Mouse (Mus musculus) spleen, adult 2 months (tissue): ENCODE results near the gene Atp6v1f.

Experiments
- CTCF ChIP-seq: fragments of 200-500 bp; IDR thresholded peaks from 2 replicates; pipeline ENCODE4 v1.5.1; 2011; ENCODE audit warnings: mild to moderate bottlenecking, inconsistent platforms; ENCODE audit not compliant: insufficient read depth, insufficient read length, insufficient replicate concordance; ENCODE audit errors: extremely low read depth
- POLR2A ChIP-seq: fragments of 200-500 bp; IDR thresholded peaks from 2 replicates; pipeline ENCODE4 v1.6.1; 2011; ENCODE audit warnings: low read depth, low read length, inconsistent platforms

DNA sequence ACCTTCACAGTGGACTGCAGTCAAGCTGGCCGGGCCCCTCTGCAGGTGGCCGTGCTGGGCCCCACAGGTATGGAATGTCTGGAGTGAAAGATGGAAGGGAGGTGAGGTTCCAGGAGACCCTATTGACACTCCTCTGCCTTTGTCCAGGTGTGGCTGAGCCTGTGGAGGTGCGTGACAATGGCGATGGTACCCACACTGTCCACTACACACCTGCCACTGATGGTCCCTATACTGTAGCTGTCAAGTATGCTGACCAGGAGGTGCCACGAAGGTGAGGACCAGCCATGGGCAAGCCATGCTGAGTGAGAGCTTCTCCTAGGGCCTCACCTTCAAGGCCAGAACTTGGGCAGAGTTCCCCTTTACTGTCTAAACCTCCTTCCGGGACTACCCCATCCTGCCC, 16.9 kb upstream of the Atp6v1f start:
- TF ChIP-seq POLR2A (no peak), CTCF (no peak)
